Mouse (Mus musculus) c-Kit-positive CD71-positive TER-119-negative erythroid progenitor cells, embryonic 14.5 days (primary cell): ENCODE measurements around the gene Ap3d1.

Source experiments
- DNase-seq: peaks from one replicate; pipeline ENCODE4 v3.0.0-alpha.2; 2013; ENCODE audit warnings: low read depth

Gene Ap3d1

GRCm38 (mm10) chr10:80682003-80682402, 60.1 kb downstream of the Ap3d1 start:
- no peak for DNase-seq

DNA sequence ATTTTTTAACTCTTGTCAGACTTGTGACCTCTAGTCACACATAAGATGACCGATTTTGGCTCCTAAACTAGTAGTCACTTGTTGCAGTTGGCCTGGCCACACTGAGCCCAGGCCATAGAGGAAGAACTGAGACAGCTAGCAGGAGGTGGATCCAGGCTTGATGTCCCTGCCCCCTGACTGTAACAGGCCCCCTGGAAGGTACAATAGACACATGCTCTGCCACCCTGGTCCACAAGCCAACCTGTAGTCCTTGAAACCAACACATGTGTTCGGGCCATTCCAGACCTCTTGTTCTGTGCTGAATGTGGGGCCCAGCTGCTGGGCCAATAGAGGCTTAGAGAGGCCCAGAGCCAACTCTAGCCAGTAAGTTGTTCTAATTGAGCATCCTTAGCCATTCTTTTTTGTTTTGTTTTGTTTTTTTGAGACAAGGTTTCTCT, 61.8 kb downstream of the Ap3d1 start:
- DNase-seq, result no peak

DNA sequence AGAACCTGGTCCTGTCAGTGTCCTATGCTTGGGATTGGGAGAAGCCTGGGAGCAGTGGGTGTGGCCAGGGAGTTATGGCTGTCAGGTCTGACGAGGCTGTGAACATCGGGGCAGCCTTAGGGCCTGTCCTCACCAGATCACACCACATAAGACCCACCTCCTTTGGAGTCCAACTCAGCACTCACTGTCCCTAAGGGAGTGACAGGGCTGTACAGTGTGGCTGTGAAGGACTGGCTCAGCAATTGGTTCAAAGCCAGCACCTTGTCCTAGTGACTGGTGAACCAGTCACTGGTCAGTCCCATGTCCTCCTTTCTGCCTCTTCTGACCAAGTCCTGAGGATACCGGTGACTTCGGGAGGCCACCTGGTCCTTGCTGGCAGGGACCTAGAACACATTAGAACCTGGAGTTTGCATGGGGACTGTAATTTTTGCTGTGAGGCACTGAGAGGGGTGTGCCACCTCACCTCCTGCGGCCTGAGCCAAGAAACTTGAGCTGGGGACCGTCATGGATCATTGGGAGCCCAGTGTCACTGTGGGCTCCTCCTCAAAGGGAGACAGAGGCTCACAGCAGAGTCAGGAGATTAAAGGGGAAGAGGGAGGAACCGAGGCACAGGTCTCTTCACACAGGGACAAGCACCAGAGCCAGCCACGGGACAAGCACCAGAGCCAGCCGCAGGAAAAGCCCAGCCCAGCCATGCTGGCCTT, 62.4 kb downstream of the Ap3d1 start:
- DNase-seq, result no peak

DNA sequence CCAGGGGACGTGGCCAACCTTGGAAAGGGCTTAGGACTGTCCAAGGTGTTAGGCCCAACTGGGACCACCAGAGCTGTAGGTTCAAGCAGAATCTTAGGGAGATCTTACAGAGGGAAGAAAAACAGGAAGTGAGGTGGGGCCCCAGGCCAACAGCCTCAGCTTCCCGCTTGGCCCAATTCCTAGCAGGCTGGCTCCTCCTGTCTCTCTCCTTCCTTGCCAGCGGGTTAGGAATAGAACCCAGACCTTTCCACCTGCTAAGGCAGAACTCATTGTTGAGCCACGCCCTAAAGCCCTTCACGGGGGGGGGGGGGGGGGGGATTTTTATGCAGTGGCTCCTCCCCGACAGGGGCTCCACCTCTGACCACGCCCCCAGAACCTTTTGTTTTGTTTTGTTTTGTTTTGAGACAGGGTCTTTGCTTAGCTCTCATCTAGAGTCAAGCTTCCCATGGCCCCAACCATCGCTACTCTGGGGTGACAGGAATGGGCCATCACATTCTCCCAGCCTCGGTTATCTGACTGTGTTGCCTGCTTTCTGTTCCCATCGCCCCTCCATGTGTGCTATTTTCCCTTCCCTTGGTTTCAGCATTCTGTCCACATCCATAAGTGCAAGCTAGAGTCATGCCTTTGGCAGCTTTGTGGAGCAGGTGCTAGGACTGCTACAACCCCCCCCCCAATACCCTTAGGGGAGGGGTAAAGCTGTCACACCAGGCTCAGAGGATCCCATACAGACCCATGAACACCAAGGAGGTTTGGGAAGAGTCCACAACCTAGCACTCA, 63.3 kb downstream of the Ap3d1 start:
- no peak for DNase-seq

DNA sequence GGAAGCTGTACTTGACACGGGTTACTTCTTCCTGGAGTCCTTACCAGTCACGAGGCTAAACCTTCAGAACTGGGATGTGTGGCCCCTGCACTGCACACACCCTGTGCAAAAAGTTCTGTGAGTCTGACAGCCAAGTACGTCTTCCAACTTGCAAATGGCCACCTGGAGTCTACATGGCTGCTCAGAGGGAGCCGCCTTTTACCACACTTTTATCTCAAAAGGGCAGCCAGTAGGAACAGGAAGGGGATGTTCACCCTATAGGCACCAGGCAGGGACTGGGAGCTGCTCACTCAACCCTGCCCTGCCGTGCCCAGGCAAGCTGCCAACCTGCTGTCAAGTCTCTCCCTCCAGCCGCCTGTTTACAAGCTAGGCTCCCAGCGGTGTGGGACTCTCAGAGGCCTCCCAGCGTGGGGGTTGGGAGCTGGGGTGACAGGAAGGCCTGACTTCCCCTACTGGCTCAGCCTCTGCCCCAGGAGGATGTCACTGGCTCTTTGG, 64.1 kb downstream of the Ap3d1 start, which contains the start of gene Mknk2:
Gene Mknk2, minus strand, starts transcription at position 171 of the 495 bp plus-strand sequence.
- no peak for DNase-seq

DNA sequence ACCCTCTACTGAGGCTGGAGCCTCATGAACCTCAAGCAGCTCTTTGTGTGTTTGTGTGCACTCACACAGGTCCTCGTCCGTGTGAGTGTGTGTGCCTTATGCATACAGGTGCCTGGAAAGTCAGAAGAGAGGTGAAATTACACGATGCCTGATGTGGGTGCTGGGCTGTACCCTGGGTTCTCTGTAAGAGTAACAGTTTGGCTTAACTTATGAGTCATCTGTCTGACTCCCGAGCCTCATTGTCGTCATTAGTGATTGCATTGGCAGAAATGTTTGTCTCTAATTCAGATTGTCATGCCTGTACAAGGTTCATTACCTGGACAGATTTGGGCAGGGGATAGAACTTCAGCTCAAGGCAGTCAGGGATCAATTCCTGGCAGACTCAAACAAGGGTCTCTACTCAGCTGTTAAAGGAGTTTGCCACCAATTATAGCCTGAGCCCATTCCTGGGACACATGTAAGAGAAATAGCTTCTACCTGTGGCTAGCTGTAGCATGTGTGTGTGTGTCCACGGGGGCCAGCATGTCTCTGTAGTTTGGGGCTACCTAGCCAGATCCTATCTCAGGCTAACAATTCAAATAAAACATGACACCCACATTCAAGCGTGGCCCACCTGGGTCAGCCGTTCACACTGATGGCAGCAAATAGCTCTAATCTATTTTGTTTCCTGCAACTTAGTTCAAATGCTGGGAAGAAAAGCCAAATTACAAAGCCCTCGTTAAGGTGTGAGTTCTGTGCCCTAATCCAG, 64.8 kb downstream of the Ap3d1 start:
- DNase-seq, result no peak

GRCm38 (mm10) chr10:80676198-80676928, 65.7 kb downstream of the Ap3d1 start:
- peak; percentile 99 for DNase-seq

DNA sequence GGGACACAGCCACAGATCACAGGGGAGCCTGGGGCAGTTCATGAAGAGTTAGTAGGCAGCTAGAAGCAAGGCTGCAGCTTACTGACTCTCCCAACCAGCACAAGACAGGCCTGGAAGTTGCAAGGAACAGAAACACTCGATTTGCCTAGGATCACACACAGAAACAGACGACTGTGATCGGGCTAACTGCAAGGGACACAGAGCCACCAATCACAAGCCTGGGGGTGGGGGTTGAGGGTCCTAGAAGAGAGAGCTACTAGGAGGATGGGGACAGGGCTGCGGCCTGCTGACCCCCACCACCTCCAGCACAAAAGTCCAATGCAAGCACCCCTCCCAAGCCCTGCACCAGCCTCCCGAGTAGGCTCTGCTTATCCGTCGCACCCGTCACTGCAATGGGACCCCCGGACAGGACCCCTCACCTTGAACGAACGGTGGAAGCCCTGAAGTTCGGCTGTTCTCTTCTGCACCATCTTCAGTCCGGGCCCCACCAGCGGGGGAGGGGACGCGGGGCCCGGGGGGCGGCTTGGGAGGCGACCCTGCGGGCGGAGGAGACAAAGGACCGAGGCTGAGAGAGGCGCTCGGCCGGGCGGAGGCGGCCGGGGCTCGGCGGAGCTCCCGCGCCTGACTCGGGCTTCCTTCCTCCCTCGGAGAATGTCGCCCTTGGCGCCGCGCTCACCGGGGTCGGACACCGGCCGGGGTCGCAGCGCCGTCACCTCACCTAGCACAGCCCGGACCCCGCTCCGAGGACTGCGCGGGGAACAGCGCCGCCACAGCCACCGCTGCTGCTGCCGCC, 66.5 kb downstream of the Ap3d1 start:
- no peak for DNase-seq

DNA sequence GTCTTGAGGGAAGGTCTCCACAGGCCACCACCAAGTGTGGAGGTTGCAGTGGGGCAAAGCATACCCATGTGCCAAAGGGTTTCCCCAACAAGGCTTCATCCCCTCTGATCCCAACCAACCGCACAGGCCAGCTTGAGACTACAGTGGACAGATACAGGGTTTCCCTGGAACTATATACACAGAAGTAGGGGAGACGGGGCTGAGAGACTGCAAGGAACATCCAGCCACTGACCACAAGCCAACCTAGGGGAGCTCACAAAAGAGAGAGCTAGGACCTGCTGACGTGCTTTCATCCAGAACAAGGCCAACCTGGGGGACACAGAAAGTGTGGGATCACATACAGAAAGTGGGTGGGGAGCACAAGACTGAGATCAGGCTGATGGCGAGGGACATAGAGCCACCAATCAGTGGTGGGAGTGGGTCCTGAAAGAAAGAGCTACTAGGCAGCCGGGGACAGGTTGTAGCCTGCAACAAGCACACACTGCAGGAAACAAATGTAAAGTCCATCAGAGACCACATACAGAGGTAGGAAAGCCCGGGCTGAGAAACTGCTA, 67.1 kb downstream of the Ap3d1 start:
- DNase-seq, result no peak

- DNase-seq, result no peak
These were observed 67.8 kb downstream of the Ap3d1 start for GRCm38 (mm10) chr10:80674161-80674711.

GRCm38 (mm10) chr10:80673690-80674089, 68.4 kb downstream of the Ap3d1 start:
- DNase-seq, result no peak

- no peak for DNase-seq
These were observed 70.0 kb downstream of the Ap3d1 start for GRCm38 (mm10) chr10:80671936-80672690.

GRCm38 (mm10) chr10:80671251-80671650, 70.8 kb downstream of the Ap3d1 start:
- no peak for DNase-seq

GRCm38 (mm10) chr10:80670531-80670930, 71.5 kb downstream of the Ap3d1 start:
- DNase-seq, result no peak

DNA sequence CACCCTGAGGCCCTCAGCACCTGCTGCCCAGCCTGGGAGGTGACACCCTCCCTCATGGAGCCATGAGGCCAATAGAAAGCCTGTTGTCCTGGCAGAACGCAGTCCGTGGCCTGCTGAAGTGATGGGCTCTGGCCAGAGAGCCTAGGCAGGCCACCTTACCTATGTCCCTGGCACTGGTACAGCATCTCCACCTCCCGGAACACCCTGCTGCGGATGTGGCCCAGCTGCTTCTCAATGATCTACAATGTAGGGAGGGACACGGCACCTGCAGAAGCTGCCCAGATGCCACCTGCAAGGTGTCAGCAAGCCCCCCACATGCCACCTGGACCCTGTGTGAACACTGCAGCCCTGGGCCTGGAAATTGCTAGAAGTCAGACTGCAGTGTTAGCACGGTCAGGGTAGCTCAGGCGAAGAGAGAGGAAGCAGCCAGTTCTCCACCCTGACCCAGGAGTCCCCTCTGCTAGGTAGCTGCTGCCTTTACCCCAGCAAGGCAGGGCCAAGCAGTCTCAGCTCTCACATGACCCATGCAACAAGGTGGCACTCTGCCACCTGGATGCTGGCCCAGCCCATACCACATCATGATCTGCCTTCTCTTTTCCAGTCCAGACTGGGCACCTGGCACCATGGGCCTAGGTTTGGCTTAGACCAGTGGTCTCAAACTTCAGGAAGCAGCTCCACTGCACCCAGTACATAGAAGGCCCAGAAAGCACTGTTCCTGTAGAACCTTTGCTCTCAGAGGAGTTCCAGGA, 72.2 kb downstream of the Ap3d1 start:
- DNase-seq, result no peak

DNA sequence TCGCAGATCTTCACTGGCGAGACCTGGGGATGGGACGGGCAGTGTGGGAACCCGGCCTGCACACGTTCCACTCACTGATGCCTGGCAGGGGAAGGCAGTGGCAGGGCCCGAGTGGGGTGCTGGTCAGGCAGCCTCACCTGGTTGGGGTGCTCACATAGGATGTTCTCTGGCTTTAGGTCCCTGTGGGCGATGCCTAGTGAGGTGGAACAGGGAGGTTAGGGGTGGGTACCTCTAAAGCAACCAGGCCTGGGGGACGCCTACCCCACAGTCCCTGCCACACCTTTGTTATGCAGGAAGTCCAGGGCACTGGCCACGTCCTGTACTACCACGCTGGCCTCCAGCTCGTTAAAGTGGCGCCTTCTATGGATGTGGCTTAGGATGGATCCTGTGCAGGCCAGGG, 73.0 kb downstream of the Ap3d1 start:
- no peak for DNase-seq

DNA sequence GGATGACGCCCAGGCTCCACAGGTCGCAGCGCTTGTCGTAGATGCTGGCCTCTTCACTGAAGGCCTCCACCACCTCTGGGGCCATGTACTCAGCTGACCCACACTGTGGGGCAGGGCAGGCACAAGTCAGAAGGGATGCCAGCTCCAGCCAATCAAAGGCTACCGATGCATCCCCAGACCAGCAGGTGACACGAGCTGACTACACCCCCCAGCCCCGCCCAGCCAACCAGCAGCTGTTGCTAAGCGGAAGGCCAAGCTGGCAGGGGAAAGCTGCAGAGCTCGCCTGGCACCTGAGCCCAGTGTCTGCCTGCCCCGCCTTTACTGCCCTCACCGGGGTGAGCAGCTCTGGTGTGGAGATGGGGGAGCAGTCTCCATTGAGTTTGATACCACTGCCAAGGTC, 73.5 kb downstream of the Ap3d1 start:
- DNase-seq, result no peak

DNA sequence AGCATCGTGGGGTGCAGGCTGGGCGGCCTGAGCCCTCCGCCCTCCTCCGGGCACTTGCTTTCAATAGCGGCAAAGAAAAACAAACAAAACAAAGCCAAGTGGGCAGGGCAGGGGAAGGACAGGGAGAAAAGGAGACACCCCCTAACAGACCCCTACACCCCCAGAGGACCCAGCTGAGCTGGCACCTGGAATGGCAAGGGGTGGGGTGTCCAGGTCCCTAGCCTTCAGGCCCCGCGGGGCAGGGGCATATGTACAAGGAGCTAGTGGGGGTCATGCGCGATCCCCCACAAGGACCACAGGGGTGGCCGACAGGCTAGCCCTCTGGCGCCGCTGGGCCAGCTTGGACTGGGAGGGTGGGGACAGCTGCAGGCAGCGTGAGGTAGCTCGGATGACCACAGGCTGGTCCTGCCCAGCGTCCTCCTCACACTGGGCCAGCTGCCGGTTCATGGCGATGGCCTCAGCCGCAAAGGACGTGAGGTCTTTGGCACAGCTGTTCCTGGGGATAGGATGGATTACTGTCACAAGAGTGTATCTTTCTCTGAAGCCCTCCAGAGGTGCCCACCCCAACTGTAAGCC, 75.1 kb downstream of the Ap3d1 start:
- DNase-seq, result no peak
